Mouse (Mus musculus): ENCODE measurements at regions not wholly inside any gene's neighbourhood (a gene's known extent, or its start where the extent isn't known, plus 50 kb on each side); places are given as distances from the start of the nearest gene placed in this dataset.
A peak's percentile ranks its signal among the peaks of the same experiment; 100 is the strongest.
"Not testable (repeated sequence)": the region's sequence is repeated elsewhere in the genome, so short reads cannot be mapped to it uniquely, and the experiment has no call there.

GRCm38 (mm10) chr6:18566934-18567333, 52.3 kb upstream of the Cttnbp2 start:
- DNase-seq: not testable (repeated sequence)

- DNase-seq: no peak
Observed at GRCm38 (mm10) chr6:18569221-18569620, 54.6 kb upstream of the Cttnbp2 start.

GRCm38 (mm10) chr6:18578501-18578900, 63.9 kb upstream of the Cttnbp2 start:
- no peak for DNase-seq

- DNase-seq: no peak
Observed at GRCm38 (mm10) chr6:18589436-18589835, 74.8 kb upstream of the Cttnbp2 start.

- DNase-seq: no peak
Observed at GRCm38 (mm10) chr6:18596680-18597079, 82.0 kb upstream of the Cttnbp2 start.

- no peak for DNase-seq
Observed at GRCm38 (mm10) chr6:18599626-18600025, 85.0 kb upstream of the Cttnbp2 start.

- DNase-seq: peak in 1 of 2 experiments; percentile 30
Observed at GRCm38 (mm10) chr6:18601926-18602325, 87.3 kb upstream of the Cttnbp2 start.

- DNase-seq: no peak
Observed at GRCm38 (mm10) chr6:18621372-18622262, 107.0 kb upstream of the Cttnbp2 start.

GRCm38 (mm10) chr6:18628591-18628990, 113.9 kb upstream of the Cttnbp2 start:
- DNase-seq: no peak

- DNase-seq: no peak
Observed at GRCm38 (mm10) chr6:18633540-18634200, 119.0 kb upstream of the Cttnbp2 start.

- no peak for DNase-seq
Observed at GRCm38 (mm10) chr6:18639712-18640383, 125.2 kb upstream of the Cttnbp2 start.

- no peak for DNase-seq
Observed at GRCm38 (mm10) chr6:18648898-18649591, 134.4 kb upstream of the Cttnbp2 start.

GRCm38 (mm10) chr6:18651319-18651718, 136.7 kb upstream of the Cttnbp2 start:
- no peak for DNase-seq

- no peak for DNase-seq
Observed at GRCm38 (mm10) chr6:18652006-18652601, 137.5 kb upstream of the Cttnbp2 start.

- no peak for DNase-seq
Observed at GRCm38 (mm10) chr6:18654275-18654674, 139.6 kb upstream of the Cttnbp2 start.

GRCm38 (mm10) chr6:18656202-18656601, 141.6 kb upstream of the Cttnbp2 start:
- DNase-seq: no peak

- no peak for DNase-seq
Observed at GRCm38 (mm10) chr6:18656772-18657401, 142.2 kb upstream of the Cttnbp2 start.

- DNase-seq: no peak
Observed at GRCm38 (mm10) chr6:18664687-18665086, 150.0 kb upstream of the Cttnbp2 start.

- no peak for DNase-seq
Observed at GRCm38 (mm10) chr6:18665992-18666391, 151.3 kb upstream of the Cttnbp2 start.

GRCm38 (mm10) chr6:18666543-18666942, 151.9 kb upstream of the Cttnbp2 start:
- no peak for DNase-seq

- DNase-seq: no peak
Observed at GRCm38 (mm10) chr6:18670677-18671076, 156.0 kb upstream of the Cttnbp2 start.

Measured in kidney, postnatal 25 days (tissue).